Mouse (Mus musculus) spleen, postnatal 36 days (tissue): ENCODE measurements around the gene Jam3.
A peak's percentile ranks its signal among the peaks of the same experiment; 100 is the strongest.

Experiments used
- DNase-seq, 2 experiments: peaks; one replicate each; pipeline ENCODE4 v3.0.0; 2022; ENCODE audit warnings: low spot score in 2 of 2, mixed read lengths in 1 of 2

The Jam3 gene

DNA sequence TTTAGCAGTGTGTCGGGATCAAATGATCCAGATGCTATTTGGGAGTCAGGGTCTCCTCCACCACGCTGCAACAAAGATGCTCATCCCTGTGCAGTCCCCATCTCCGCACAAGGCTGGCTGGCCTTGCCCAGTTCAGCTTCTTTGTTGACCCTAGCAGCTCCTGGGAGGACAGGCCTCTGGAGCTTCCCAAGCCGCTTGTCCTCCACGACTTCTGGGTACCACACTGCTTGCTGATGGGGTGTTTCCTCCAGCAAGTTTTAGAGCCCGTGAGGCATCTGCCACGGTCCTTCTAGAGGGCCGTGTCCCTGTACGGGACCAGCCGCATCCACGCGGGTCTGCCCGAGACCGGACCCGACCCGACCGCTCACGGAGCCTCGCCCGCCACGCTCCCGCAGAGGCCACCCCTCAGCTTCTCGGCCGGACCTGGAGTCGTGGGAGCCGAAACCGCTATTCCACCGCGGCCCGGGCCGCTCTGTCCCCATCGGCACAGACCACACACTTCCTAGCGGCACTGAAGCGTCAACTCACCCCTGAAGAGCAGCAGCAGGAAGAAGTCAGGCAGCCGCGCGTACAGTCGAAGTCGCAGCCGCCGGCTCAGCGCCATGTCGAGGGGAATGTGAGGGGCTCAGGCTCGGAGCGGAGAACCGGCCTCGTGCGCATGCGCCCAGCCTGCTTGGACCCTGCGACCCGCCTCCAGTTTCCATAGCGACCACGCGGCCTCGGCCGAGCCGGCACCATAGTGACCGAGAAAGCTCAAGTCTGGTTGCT is at the start of gene Jam3:
TSS of gene Jam3 (minus strand) at position 659 of the 768 bp plus-strand sequence.
- DNase-seq, result peak; percentile 10 to 18

DNA sequence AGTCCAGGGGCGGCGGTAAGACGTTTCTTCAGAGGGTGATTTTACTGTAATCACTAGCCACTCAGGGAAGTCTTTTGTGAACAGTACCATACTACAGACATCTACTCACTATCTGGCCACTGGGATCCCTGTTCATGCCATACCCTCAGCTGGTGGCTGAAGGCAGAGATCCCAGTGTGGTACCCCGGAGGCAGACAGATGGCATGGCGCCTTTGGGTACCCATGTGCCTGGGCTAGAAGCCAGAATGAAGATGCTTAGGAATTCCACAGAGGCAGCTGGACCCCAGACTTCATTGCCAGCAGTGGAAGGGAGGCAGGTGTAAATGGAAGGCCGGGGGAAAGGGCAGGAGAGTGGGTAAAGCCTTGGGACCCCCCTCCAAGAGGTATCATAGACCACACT is 49.0 kb upstream of the Jam3 start:
- DNase-seq, result no peak

DNA sequence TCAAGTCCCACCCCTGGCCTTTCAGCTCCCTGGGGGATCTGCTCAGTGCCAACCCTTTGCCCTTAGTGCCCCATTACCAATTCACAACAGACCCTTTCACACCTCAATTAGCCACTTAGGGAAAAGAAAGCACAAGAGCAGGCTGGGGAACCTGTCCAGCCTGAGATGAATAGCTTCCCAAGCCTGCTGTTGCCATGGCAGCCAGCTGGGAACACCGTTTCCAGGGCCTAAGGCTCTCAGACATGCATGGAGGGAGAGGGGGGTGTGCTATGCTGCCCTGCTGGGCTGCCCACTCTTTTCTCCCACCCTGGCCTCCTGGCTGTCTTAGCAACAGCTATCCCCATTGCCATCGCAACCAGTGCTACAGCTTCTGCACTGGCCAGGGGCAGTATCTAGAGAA is 47.9 kb upstream of the Jam3 start:
- no peak for DNase-seq

DNA sequence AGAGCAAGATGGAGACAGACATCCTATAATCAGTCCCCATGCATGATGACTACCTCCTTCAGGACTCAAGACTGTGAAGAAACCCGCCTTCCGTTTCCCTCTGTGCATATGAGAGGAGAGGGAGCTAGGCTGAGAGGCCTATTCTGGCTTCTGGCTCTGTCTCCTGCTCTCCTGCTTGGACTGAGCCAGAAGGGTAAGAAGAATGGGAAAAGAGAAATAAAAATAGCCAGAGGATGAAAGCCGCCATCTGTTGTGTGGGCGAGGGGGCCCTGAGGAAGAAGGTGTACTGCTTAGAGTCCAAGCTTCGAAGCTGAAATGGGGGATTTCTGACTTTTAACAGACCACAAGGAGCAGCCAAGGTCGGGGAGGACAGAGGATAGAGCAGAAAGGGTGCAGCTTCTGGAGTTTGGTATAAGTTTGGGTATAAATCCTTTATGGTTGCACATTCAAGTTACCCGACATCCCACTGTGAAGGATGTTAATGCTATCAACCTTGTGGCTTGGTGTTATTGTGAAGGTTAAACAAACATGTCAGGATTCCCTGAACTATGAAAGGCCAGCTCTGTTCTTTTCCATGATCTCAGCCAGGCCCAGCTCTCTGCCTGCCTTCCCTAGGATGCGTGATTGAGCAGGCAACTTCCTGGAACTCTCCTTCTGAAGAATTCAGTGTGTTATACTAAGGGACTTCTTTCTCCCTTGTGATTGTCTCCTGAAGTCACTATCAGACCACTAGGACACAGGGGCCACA is 46.4 kb upstream of the Jam3 start:
- DNase-seq, result no peak

DNA sequence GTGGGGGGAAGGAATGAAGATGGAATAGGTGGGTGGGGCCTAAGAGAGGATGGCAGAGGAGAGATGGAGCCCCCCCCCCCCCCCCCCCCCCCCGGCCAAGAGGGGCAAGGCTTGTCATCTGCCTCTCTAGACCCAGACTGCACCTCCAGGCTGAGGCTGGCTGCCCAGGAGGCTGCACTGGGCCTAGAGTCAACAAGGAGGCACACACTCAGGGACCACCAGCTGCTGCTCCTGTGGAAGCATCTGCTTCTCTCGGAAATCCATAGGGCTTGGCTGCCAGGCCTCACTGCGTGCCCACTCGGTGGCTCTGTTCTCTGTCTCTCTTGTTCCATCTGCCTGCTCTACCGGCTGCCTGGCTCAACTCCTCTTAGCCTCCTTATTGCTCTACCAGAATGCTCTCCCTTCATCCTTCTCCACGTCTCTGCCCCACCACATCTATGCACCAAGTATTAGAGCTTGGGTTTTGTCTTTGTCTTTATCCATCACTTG is 38.4 kb upstream of the Jam3 start:
- no peak for DNase-seq

DNA sequence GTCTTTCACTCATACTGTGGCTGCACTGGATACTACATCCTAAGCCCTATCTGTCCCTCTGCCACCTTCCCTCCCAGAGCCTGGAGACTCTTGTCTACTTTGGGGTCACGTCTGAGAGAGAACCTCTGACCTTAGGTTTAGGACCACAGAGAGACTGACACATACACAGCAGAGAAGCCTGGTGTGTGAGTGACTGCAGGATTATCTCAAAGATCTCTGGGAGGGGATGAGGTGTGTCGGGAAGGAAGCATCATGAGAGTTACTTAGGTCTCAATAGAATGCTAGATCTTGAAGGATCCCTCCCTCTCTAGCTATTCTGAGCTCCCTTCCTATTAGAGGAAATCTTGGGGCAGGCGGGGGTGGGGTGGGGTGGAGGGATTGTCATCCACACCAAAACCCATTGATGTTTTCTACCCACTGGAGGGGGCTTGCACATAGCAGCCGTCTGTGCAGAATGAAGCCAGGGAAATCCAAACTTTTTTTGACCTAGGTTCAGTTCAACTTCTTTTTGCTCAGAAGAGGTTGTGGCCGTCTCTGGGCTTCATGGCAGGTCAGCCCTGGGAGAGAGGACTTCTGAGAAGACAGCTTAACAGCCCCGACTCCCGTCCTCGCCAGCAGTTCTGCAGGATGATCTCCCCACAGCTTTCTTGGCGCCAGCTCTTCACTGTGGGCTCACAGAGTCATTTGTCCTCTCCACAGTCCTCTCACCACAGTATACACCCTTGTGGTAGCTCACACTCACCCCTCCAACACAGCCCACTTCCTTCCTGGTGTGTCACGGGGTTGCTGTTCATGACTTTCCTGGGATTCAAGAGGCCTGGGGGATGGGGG is 37.8 kb upstream of the Jam3 start:
- no peak for DNase-seq

DNA sequence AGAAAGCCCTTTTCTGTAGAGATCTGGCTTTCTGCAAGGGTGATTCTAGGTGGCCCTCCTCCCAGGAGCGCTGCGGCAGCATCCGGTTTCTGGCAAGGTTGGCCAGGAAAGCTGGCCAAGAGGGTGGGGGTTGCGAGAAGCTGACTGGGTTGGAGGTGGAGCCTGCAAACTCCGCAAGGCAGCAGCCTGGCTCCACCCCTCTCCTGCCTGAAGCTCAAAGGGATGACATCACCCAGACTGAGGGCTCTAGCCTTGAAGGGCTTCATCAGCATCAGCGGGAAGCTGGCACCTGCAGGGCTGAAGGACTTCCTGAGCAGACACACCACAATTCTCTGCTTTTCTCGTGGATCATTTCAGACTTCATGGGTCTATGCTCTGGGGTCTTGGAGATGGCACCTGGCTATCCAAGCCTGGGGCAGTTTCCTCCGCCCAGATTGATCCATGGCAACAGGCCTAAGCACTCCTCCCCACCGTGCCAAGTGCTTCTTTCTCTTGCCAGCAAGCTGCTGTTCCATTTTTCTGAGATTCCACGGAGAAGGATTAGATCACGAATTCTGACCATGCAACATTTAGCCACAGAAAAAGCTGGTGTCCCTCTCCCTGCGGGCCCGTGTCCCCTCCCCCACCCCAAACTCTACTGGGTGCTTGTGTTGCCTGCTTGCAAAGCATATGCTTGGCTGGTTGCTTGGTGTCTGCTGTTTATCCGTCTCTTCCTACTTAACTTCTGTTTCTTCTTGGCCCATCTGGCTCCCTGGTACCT is 37.0 kb upstream of the Jam3 start:
- DNase-seq, result peak; percentile 2 to 9

DNA sequence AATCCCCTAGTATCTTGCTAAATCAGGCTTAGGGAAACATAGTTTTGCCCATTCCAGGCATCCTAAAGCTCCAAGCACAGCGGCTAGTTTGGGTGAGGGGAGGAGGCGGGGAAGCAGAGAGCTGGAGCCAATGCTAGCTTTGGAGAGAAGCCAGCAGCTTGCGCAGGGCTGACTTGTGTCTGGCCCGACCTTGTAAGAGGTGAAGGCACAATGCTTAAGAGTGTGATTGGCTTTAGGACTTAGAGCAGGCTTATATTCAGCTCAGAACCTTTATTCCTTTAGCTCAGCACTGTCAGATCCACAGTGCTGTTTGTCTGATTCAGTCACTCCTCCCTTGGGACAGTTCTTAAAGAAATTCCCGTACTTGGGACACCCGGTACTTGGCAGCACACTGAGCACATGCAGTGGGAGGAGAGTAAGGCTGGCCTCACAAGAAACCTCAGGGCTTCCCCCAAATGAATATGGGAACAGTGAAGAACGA is 36.3 kb upstream of the Jam3 start:
- no peak for DNase-seq

DNA sequence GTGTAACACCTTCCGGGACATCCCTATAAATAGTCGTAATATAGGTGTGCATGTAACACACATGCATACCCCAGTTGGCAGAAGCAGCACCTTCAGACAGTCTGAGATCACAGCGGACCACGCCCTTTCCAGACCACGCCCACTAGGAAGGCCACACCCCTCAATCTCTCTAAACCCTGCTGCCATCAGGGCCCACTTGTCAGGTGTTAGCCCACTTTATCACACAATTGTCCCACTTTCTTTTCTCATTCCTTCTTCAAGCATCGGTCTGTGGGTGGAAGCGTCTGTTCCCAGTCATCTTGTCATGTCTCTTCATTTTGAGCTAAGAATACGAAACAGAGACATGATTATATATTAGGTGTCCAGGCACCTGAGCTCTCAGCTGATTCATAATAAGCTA is 35.2 kb upstream of the Jam3 start:
- no peak for DNase-seq

DNA sequence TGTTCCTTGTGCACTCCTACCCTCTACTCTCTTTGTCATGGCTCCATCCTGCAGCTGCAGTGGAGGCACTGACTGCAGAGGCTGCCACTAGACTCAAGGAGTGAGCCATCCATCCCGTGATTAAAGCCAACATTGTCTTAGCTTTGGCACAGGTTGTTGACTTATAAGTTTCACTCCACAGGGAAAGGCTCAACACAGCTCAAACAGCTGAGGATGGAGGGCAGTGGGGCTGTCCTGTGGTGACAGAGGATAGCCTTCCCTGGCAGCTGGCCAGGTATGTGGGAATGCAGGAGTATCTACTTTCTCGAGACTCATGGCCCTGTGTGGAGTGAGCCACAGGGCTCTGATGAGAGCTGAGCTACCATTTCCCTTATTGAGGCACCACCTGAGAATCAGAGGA is 34.1 kb upstream of the Jam3 start:
- no peak for DNase-seq

DNA sequence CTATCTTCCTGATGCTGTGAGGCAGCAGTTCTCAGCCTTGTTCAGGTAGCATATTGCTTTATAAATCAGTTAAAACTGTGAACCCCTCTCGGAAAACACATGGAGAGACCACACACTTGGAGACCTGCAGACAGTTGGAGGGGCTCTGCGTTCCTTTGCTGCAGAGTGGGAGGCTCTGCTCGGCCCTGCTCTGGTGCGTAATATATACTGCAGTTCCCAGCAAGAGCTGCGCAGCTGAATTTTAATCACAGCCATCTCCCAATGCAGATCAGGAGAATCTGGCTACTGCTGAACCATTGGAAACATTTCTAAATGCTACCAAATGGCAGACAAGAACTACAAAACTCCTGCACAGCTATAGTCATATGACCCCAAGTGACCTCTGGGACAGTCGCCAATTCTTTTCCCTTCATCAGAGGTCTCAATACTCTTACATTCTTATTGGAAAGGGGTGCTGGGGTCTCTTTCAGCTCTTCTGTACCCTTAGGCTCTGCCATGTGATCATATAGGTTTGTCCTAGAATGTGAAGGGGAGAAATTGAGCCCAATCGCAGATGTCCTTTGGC is 33.5 kb upstream of the Jam3 start:
- DNase-seq, result no peak

DNA sequence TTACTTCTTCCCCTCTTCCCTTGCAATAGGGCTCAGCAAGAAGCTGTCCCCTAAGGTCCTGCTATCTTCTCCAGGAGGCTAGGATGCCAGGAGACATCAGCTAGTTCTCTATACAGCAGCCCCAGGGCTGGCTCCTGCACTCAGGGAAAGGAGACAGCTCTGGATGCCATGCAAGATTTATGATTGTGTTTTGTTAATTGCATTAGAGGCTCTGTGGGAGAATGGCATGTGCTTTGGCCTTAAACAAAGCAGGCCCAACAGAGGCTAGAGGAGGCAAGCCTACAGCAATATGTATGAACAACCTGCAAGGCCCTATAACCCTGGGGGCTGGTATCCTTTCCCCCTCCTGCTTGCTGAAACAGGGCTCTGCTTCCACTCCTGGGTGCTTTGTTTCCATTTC is 30.6 kb upstream of the Jam3 start:
- no peak for DNase-seq

DNA sequence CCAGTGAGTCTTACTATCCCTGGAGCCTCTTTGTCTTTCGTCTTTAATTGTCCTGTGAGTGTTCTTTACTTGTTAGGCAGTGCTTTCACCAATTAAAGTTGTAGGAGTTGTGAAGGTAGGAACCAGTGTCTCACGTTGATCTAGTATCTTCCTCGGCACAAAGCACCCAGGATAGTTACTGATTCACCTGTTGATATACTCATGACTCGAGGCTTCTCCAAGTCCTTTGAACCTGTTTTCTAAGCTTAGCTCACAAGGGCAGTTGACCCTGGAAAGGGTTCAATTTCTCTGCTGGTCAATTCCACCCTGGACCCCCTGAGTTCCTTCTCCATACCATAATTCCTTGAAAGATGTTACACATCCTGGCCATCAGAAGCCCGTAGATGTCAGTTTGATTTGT is 26.9 kb upstream of the Jam3 start:
- DNase-seq, result no peak

DNA sequence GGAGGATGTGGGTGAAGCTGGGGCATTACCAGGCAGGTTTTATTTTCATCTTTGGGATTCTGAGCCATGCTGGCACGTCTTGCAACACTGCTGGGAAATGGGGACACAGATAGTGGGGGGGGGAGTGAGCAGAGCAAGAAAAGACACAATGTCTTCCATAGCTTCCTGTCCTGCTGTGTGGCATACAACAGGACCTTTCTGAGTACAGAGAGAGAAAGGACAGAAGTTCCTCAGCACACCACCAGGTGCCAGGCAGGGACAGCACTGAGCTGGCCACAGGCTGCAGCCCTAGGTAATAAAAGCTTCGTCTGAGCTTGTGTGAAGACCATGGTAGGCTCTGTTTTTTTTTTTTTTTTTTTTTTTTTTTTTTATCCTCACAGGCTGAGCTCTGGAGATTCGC is 25.3 kb upstream of the Jam3 start:
- no peak for DNase-seq

DNA sequence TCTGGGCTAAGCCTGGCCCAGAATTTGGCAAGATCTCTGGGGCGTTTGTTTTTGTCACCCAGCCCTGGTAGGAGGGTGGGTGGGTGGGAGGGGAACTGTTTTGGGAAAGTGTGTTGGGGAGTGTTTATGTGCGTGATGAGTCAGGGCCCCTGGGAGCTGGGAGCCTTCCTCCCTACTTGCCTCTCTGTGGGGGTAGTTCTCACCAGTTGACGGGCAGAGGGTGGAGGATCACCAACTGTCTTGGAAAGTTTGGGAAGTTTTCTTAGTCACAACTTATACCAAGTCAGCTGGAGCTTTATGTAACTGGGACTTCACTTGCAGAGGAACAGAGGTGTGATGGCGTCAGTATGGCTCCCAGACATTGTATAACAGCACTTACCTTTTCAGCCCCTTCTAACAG is 23.7 kb upstream of the Jam3 start:
- DNase-seq, result no peak

DNA sequence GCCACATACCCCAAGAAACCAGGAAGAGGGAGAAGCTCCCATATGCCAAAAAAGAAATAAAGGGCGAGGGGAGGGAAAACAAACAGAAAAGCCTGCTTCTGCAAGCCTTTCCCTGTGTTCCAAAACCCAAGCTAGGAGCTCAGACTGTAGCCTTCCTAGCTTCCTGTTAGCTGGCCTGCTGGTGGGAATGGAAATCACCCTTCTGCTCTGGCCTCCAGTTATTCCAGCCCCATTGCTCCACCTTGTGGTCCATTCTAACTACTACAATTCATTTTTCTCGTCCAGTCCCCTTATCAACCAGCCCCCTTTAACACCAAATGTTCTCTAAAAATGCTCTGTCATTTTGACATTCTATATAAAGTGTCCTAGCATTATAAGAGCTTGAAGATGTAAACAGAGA is 20.9 kb upstream of the Jam3 start:
- peak in 1 of 2 experiments; percentile 7 for DNase-seq

DNA sequence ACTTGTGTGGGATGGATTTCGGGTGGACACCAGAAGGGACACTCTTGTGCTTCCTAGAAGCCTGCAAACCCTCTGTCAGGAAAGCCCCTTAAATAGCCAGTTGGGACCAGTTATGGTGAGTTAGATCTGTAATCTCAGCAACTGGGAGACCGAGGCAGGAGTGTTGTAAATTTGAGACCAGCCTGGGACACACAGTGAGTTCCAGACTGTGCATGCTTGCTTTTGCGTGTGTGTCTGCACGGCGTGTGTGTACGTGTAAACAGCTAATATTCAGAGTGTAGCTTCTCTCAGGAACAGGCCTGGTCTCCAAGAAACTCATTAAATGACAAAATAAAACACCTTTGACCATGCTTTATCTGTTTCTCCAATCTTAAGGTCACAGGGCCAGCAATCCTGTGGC is 20.5 kb upstream of the Jam3 start:
- DNase-seq, result no peak

DNA sequence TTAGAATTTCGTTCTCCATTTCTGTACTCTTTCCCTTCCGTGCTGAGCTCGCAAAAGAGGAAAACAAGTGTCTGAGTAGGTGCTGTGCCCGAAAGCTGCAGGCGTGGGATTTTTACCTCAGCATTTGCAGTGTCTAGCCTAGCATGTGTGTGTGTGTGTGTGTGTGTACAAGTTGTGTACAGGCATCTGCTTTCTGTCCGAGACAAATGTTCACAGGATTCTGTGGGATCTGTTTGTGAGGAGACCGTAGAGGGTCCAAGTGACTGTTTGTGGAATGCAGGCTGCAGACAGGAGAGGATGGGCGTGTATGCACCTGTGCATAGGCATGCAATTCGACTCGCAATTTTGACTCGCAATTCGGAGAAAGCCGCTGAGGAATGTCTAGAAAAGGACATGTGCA is 20.0 kb upstream of the Jam3 start:
- no peak for DNase-seq

DNA sequence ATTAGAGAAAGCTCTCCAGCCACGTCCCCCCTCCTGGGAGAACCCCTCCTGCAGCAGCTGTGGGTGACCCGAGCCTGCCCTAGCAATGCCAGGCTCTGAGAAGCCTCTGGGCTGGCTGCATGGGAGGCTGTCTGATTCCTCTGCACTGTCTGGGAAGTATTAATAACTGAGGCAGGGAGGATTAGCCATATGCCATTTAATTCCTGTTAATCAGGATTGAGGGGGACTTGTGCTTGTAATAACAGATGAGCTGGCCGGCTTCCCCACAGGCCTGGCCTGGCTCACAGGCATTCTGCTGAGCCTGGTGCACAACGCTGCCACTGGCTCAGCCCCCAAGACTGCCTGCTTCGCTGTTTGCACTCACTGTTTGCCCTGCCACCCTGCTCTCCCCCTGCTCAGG is 18.9 kb upstream of the Jam3 start:
- DNase-seq, result no peak

DNA sequence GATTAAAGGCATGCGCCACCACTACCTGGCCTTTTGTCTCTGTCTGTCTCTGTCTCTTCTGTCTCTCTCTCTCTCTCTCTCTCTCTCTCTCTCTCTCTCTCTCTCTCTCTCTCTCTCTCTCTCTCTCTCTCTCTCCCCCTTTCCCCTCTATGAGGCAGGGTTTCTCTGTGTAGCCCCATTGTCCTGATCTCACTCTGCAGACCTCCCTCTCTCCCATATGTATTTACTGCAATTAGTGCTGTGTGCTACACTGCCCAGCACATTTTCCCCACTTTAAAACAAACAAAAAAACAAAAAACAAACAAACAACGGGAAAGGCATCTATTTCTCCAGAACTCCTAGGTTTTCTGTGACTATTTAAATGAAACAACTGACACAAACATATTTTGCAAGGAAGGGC is 18.4 kb upstream of the Jam3 start:
- no peak for DNase-seq

DNA sequence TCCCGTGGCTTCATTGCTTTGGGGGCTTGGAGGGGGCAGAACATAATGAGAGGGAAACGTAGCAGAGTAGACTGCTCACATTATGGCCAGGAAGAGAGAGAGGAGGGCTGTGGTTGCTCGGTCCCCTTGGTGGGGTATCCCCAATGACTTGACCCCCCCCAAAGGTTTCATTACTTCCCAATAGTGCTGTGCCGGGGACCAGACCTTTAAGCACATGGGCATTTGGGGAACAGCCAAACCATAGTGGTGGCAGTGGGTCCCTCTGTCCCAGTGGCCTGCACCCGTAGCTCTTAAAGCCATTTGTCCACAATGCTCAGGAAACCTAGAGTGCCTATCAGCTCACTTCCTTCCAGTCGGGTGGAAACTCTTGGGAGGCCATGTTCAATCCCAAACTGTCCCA is 17.6 kb upstream of the Jam3 start:
- DNase-seq, result no peak
